Mouse (Mus musculus) hindbrain, embryonic 13.5 days (tissue): ENCODE data around the gene Nars2. TPM values are rescaled to one million over a fixed set of nuclear protein-coding genes. Genes with fewer than 3 reads are reported as not detected.

Experiments used
- ATAC-seq: fragments of 200-750 bp; cut with Nextera tagmentation; 2 replicates; pipeline ENCODE4 v1.8.0; 2017; ENCODE audit warnings: moderate TSS enrichment; ENCODE audit not compliant: low FRiP score
- H3K27ac ChIP-seq: fragments of 300-500 bp; sonication (generic); 2 replicates; pipeline ENCODE4 v1.5.1; 2015; ENCODE audit warnings: inconsistent platforms, mild to moderate bottlenecking, moderate library complexity
- H3K27me3 ChIP-seq: fragments of 300-500 bp; sonication (generic); 2 replicates; pipeline ENCODE4 v1.6.1; 2015; ENCODE audit warnings: mild to moderate bottlenecking, inconsistent platforms
- H3K36me3 ChIP-seq: fragments of 300-500 bp; sonication (generic); 2 replicates; pipeline ENCODE4 v1.6.1; 2015; ENCODE audit warnings: mild to moderate bottlenecking, inconsistent platforms
- H3K4me1 ChIP-seq: fragments of 300-500 bp; sonication (generic); replicated peaks from 2 replicates; pipeline ENCODE4 v1.6.1; 2015; ENCODE audit warnings: inconsistent platforms
- H3K4me2 ChIP-seq: fragments of 300-500 bp; sonication (generic); 2 replicates; pipeline ENCODE4 v1.6.1; 2015; ENCODE audit warnings: inconsistent platforms, mild to moderate bottlenecking, moderate library complexity
- H3K4me3 ChIP-seq: fragments of 300-500 bp; sonication (generic); 2 replicates; pipeline ENCODE4 v1.5.1; 2015; ENCODE audit warnings: mild to moderate bottlenecking, inconsistent platforms
- H3K9ac ChIP-seq: fragments of 300-500 bp; sonication (generic); 2 replicates; pipeline ENCODE4 v1.6.1; 2015; ENCODE audit warnings: mild to moderate bottlenecking, inconsistent platforms
- H3K9me3 ChIP-seq: fragments of 300-500 bp; sonication (generic); 2 replicates; pipeline ENCODE4 v1.6.1; 2016; ENCODE audit warnings: inconsistent platforms
- WGBS: fragments of 180-500 bp; shearing (Covaris S2); methylation state at CpG from one replicate; pipeline ENCODE4 v1.1.7; 2015; 5-methylcytosine and 5-hydroxymethylcytosine counted together
- polyA plus RNA-seq: library from polyadenylated mRNA; unstranded; fragments of >200 nt; fragmentation: Nextera tagmentation; extraction: Ambion mirVana; gene quantifications from 2 replicates; pipeline ENCODE4 v1.2.1, GENCODE M21; 2015

Nars2 gene
- polyA plus RNA-seq, 1 experiment from 2014 or later: 17.6 TPM

DNA sequence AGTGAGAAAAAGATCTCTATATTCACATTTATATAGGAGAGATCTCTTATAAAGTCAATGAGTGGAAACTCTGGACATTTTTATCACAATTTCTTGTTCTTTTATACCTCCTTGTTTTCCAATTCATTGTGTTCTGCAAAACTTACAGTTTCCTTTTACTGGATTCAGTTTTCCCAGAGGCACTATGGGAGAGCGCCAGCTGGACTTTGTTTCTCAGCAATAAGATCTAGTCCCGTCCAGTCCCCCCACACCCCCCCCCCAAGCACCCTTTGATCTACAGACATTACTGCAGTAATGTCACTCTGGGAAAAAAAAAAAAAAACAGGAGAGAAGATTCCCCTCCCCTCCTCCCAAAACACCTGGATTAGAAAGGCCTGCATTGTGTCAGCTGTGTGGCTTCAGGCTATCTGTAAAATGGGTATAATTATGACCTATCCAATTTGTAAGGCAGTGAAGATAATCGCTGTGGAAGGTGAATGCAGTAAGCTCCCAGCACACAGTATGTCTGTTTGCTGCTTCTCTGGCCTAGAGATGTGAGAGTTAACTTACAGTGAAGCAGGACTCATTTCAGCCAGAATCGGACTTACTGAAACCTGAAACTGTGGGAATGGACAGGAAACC lies 129.4 kb downstream of the Nars2 start:
- peak overlapping the region; percentile 95 for H3K9ac ChIP-seq
- WGBS: 38% methylated on average over 4 of the region's 4 CpGs
- peaks cover 15% of the 10 kb centered on the region for H3K4me1 ChIP-seq
- H3K9me3 ChIP-seq: no peaks in the 10 kb centered on the region
- ATAC-seq: peak; percentile 5
- no peaks in the 10 kb centered on the region for H3K27me3 ChIP-seq
- no peaks in the 10 kb centered on the region for H3K36me3 ChIP-seq
- peak overlapping the region; percentile 94 for H3K4me3 ChIP-seq
- peak overlapping the region; percentile 72 for H3K4me2 ChIP-seq
- H3K27ac ChIP-seq: peak overlapping the region; percentile 91

DNA sequence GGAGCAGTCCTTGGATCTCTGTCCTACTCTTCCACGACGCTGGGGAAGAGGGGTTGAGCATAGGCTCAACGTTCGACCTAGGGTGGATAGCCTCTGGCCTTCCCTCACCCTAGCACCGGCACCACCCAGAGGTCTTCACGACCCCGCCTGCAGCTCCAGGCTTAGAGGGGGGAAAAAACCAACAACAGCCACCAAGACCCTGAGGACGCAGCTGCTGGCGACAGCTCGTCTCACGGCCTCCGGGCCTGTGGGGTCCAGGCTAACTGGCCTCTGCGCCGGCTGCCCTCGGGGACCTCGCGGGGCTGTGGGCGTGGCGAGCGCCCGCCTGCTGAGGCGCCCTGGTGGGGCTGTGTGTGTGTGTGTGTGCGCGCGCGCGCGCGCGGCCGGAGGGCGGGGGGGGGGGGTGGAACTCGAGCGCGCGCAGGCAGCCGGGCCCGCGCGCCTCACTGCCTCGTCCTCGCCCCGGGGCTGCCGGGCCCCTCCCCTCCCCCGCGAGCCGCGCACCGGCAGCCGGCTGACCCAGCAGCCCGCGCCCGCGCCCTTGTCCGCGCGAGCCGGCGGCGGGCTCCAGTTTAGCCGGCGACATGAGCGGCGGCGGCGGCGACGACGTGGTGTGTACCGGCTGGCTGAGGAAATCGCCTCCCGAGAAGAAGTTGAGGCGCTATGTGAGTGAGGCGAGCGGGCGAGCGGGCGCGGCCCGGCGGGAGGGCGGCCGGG lies 130.1 kb downstream of the Nars2 start, which contains the start of gene Gab2:
TSS of gene Gab2 (plus strand) at position 345 of the 717 bp plus-strand sequence.
- peak within 1 kb of the TSS; percentile 94 for H3K4me3 ChIP-seq
- peak within 1 kb of the TSS; percentile 95 for H3K9ac ChIP-seq
- H3K4me2 ChIP-seq: peak within 1 kb of the TSS; percentile 72
- H3K9me3 ChIP-seq: no peaks in the 10 kb centered on the region
- peak within 1 kb of the TSS; percentile 91 for H3K27ac ChIP-seq
- H3K36me3 ChIP-seq: no peaks in the 10 kb centered on the region
- WGBS: 0% methylated on average over 59 of the region's 83 CpGs
- ATAC-seq: peak; percentile 83
- H3K27me3 ChIP-seq: no peaks in the 10 kb centered on the region
- peaks cover 15% of the 10 kb centered on the region for H3K4me1 ChIP-seq

DNA sequence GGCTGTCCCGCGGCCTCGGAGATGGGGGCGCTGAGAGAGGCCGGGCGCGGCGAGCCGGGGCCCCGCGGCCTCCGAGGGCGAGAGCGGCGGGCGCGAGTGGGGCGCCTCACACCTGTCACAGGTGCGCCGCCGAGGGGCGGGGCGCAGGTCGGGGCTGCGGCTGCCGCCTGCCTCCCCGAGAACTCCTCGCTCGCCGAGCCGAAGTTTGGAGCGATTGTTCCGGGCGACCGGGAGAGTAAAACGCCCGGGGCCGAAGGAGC lies 130.6 kb downstream of the Nars2 start:
- H3K4me1 ChIP-seq: peaks cover 15% of the 10 kb centered on the region
- peak overlapping the region; percentile 94 for H3K4me3 ChIP-seq
- peak overlapping the region; percentile 95 for H3K9ac ChIP-seq
- under 1% methylated on average over 24 of the region's 38 CpGs for WGBS
- no peaks in the 10 kb centered on the region for H3K27me3 ChIP-seq
- H3K36me3 ChIP-seq: no peaks in the 10 kb centered on the region
- peak overlapping the region; percentile 91 for H3K27ac ChIP-seq
- H3K9me3 ChIP-seq: no peaks in the 10 kb centered on the region
- peak overlapping the region; percentile 72 for H3K4me2 ChIP-seq
- ATAC-seq: no peak

DNA sequence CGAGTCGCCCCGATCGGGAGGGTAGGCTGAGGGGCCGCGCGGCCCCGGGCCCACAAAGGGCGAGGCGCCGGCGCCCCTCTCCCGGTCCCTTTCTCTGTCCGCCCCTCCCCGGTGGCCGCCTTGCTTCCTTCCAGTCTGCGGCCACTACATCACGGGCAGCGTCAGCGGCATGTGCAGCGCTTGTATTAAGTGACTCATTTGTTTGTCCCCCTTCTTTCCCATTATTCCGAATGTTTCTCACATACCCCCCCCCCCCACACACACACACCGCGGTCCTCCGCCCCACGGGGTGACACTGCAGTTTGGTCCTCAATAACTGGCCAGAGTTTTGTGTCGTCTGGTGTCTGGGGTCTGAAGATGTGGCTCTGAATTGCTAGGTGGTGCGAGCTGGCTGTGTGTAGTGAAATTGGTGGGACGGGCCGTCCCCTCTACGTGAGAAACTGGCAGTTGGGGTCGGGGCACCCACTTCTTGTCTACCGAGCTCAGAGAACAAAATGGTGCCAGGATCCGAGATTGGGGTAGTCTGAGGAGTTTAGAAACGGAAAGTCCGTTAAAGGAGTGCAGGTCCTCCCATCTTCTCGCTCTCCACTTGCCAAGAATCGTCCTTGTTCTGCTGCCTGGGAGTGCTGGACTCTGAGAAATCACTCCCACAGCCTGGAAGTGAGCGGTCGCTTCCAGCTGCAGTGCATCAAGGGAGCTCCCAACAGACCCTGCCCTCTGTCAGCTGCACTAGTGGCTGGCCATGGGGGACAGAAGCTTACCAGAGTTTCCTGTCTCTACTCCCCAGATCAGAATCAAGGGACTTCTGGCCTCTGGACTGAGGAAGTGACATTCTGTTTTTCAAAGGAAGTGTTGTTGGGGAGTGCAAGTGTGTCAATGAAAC lies 131.2 kb downstream of the Nars2 start:
- H3K27me3 ChIP-seq: no peaks in the 10 kb centered on the region
- 0% methylated on average over 35 of the region's 40 CpGs for WGBS
- peaks cover 15% of the 10 kb centered on the region for H3K4me1 ChIP-seq
- peak overlapping the region; percentile 94 for H3K4me3 ChIP-seq
- H3K4me2 ChIP-seq: peak overlapping the region; percentile 72
- peak; percentile 75 for ATAC-seq
- peak overlapping the region; percentile 91 for H3K27ac ChIP-seq
- peak overlapping the region; percentile 95 for H3K9ac ChIP-seq
- H3K36me3 ChIP-seq: no peaks in the 10 kb centered on the region
- no peaks in the 10 kb centered on the region for H3K9me3 ChIP-seq

DNA sequence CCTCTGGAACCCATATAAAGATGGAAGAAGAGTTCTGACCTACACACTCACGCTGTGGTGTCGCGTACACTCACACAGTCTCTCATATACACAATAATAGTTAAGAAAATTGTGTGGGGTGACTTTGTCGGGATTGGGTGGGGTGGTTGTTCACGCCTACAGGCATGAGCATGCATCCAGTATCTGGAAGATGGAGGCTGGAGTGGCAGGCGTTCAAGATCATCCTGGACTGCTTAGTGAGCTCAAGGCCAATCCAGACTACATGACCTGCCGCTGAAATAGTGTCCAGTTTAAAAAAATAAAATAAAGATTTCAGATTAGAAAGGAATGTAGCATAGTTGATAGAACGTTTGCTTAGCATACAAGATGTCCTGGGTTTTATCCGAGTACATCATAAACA lies 132.3 kb downstream of the Nars2 start:
- H3K27ac ChIP-seq: no peak overlapping the region
- WGBS: 85% methylated on average over 9 of the region's 9 CpGs
- peak overlapping the region; percentile 95; the same call in 1 of the 2 replicates for H3K9ac ChIP-seq
- peak overlapping the region; percentile 94; the same call in 1 of the 2 replicates for H3K4me3 ChIP-seq
- peak overlapping the region; percentile 72 for H3K4me2 ChIP-seq
- peaks cover 15% of the 10 kb centered on the region for H3K4me1 ChIP-seq
- no peaks in the 10 kb centered on the region for H3K36me3 ChIP-seq
- no peaks in the 10 kb centered on the region for H3K9me3 ChIP-seq
- no peaks in the 10 kb centered on the region for H3K27me3 ChIP-seq
- no peak for ATAC-seq

DNA sequence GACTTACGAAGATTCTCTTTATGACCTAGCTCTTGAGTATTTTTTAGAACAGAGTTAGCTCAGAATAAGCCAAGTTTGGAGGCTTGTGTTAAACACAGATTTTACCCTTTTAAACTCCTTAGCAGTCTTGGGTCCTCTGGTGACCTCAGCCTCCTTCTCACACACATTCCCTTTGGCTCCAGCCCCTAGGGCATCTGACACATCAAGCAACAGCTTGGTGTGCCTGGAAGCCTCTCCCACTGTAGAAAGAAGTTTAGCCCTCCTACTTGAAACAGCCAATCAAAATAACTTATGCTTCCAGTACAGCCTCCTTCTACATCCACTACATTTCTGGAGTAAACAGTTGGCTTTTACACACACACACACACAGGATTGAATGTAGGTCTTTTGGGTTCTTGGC lies 132.9 kb downstream of the Nars2 start:
- Histone ChIP-seq H3K4me1 (peaks cover 15% of the 10 kb centered on the region), H3K4me2 (no peak overlapping the region), H3K27me3 (no peaks in the 10 kb centered on the region), H3K27ac (no peak overlapping the region), H3K36me3 (no peaks in the 10 kb centered on the region), H3K9ac (no peak overlapping the region), H3K9me3 (no peaks in the 10 kb centered on the region), H3K4me3 (no peak overlapping the region)
- 100% methylated on average over 1 of the region's 1 CpGs for WGBS
- ATAC-seq: no peak

DNA sequence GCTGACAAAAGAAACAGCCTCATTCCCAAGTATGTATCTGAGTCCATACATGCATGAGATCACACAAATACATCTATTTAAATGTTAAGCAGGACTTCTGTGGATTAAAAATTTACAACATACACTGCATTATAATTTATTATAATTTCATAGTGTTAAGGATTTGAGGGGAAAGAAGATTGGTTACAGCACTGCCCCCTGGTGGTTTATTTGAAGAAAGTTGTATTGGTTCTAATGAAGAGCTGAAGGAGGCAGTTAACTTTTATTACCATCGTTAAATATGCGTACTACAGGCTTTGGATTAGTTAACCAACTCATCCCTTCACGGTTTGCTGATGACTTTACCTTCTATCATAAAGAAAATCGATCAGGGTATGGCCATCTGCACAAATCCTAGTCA lies 134.0 kb downstream of the Nars2 start:
- Histone ChIP-seq H3K4me1 (peaks cover 15% of the 10 kb centered on the region), H3K4me3 (no peak overlapping the region), H3K9ac (no peak overlapping the region), H3K4me2 (no peak overlapping the region), H3K36me3 (no peaks in the 10 kb centered on the region), H3K27me3 (no peaks in the 10 kb centered on the region), H3K9me3 (no peaks in the 10 kb centered on the region), H3K27ac (no peak overlapping the region)
- WGBS: 10% methylated on average over 4 of the region's 4 CpGs
- no peak for ATAC-seq

DNA sequence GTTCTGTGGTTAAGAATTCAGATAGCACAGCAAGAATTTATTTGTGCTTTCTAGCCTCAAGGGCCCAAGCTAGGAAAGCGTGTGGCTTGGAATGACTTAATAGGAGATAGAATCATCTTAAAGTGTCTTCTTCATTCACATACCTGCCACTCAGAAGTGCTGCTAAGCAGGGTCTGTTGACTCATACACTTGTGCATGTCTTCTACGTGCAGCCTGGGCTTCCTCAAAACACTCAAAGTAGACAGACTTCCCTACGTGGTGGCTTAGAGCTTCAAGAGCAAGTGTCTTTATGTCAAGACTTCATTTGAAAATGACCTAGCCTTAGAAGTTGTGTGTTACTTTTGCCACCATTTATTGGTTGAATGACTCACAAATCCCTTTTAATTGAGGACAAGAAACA lies 142.9 kb downstream of the Nars2 start:
- no peak overlapping the region for H3K27ac ChIP-seq
- ATAC-seq: no peak
- 87% methylated on average over 3 of the region's 3 CpGs for WGBS

DNA sequence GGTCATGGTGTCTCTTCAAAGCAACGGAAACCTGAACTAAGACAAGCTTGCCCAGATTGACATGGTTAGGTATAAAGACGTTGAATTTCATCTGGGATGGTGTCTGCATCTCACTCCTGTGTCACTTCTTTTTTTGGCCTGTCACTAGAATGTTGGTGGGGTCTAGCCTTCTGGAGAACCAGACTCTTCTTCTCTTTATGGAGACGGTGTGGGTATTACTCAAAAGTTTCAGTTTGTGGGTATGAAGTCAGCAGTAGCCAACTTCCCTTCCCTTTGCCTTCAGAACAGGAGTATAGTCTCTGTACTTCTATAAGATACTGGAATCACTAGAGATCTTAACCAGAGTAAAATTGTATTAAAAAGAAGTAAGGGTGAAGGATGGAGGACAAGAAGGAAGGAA lies 156.8 kb downstream of the Nars2 start:
- 92% methylated on average over 3 of the region's 3 CpGs for WGBS
- Histone ChIP-seq H3K4me2 (no peak overlapping the region), H3K36me3 (no peaks in the 10 kb centered on the region), H3K27ac (no peak overlapping the region), H3K27me3 (no peaks in the 10 kb centered on the region), H3K4me1 (no peaks in the 10 kb centered on the region), H3K9me3 (no peaks in the 10 kb centered on the region), H3K4me3 (no peak overlapping the region), H3K9ac (no peak overlapping the region)
- ATAC-seq: no peak

More for the DNA sequence above, 142.9 kb downstream of the Nars2 start:
- Histone ChIP-seq H3K36me3 (no peaks in the 10 kb centered on the region), H3K9ac (no peak overlapping the region), H3K4me3 (no peak overlapping the region), H3K4me2 (no peak overlapping the region), H3K27me3 (no peaks in the 10 kb centered on the region), H3K9me3 (no peaks in the 10 kb centered on the region), H3K4me1 (no peaks in the 10 kb centered on the region)

Other genes starting within 250 kb of the Nars2 start
- 15.9 and 16.9 TPM in 2 replicates for gene Gab2, start 130.1 kb downstream of the Nars2 start, polyA plus RNA-seq